Mouse (Mus musculus): ENCODE measurements around the gene Lyzl4. TPM values are rescaled to one million over a fixed set of nuclear protein-coding genes. Genes with fewer than 3 reads are reported as not detected.

The Lyzl4 gene
- total and polyA plus RNA-seq, 2 experiments from 2014 or later, result not detected

DNA sequence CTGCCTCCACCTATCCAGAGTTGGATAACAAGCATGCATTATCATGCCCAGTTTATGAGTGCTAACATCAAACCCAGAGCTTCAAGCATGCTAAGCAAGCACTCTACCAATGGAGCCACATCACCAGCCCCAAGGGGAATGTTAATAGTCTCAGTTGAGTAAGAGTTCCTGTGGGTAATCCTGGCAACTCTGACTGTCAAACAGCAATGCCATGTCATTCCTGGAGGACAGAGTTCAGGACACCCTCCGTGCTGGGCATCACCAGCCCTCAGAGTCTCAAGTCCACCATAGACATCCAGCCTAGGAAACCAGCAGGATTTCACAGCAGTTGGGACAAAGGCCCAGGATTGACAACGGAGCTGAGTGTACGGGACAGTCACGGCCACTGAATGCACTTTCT is 18.7 kb downstream of the Lyzl4 start:
- H3K4me2 ChIP-seq (ENCODE audit: low read depth, low read length, poor library complexity, severe bottlenecking), result no peak overlapping the region
- H3K4me1 ChIP-seq (ENCODE audit: insufficient read depth, low read length), result no peaks in the 10 kb centered on the region
- no peak for DNase-seq (ENCODE audit: low spot score)
- H3K27ac ChIP-seq (ENCODE audit: low read depth, low read length), result no peak overlapping the region
- no peaks in the 10 kb centered on the region for H3K36me3 ChIP-seq (ENCODE audit: insufficient read depth, low read length)
- H3K9me3 ChIP-seq (ENCODE audit: low read length), result no peaks in the 10 kb centered on the region
- TF ChIP-seq CTCF (IDR thresholded peaks at IDR 0.05), result no peak
- no peak overlapping the region for H3K4me3 ChIP-seq (ENCODE audit: low read depth, low read length)
- no peak for ATAC-seq (ENCODE audit: low FRiP score)
- WGBS, result 82% methylated on average over 4 of the region's 4 CpGs
- H3K9ac ChIP-seq (replicated peaks; ENCODE audit: low read length, poor library complexity, severe bottlenecking), result no peak overlapping the region
- no peaks in the 10 kb centered on the region for H3K27me3 ChIP-seq (ENCODE audit: insufficient read depth, low read length)

- 44% methylated on average over 7 of the region's 7 CpGs for WGBS
- no peaks in the 10 kb centered on the region for H3K27me3 ChIP-seq (ENCODE audit: insufficient read depth, low read length)
- no peak for TF ChIP-seq CTCF (IDR thresholded peaks at IDR 0.05)
- no peak overlapping the region for H3K4me2 ChIP-seq (ENCODE audit: low read depth, low read length, poor library complexity, severe bottlenecking)
- H3K4me3 ChIP-seq (ENCODE audit: low read depth, low read length), result no peak overlapping the region
- H3K36me3 ChIP-seq (ENCODE audit: insufficient read depth, low read length), result peaks cover 5% of the 10 kb centered on the region; the same call in 1 of the 2 replicates
- H3K9me3 ChIP-seq (ENCODE audit: low read length), result no peaks in the 10 kb centered on the region
- no peak overlapping the region for H3K27ac ChIP-seq (ENCODE audit: low read depth, low read length)
- H3K4me1 ChIP-seq (ENCODE audit: insufficient read depth, low read length), result no peaks in the 10 kb centered on the region
- ATAC-seq (ENCODE audit: low FRiP score) (no peak), DNase-seq (ENCODE audit: low spot score) (no peak)
- H3K9ac ChIP-seq (replicated peaks; ENCODE audit: low read length, poor library complexity, severe bottlenecking), result no peak overlapping the region
These were observed 22.5 kb downstream of the Lyzl4 start for GRCm38 (mm10) chr9:121619441-121619840.

- Histone ChIP-seq H3K27ac (ENCODE audit: low read depth, low read length) (no peak overlapping the region), H3K4me2 (ENCODE audit: low read depth, low read length, poor library complexity, severe bottlenecking) (no peak overlapping the region), H3K36me3 (ENCODE audit: insufficient read depth, low read length) (peaks cover 8% of the 10 kb centered on the region; the same call in 1 of the 2 replicates), H3K27me3 (ENCODE audit: insufficient read depth, low read length) (no peaks in the 10 kb centered on the region), H3K9me3 (ENCODE audit: low read length) (no peaks in the 10 kb centered on the region), H3K4me1 (ENCODE audit: insufficient read depth, low read length) (no peaks in the 10 kb centered on the region), H3K9ac (replicated peaks; ENCODE audit: low read length, poor library complexity, severe bottlenecking) (no peak overlapping the region), H3K4me3 (ENCODE audit: low read depth, low read length) (no peak overlapping the region)
- WGBS, result 54% methylated on average over 3 of the region's 3 CpGs
- ATAC-seq (ENCODE audit: low FRiP score) (0 out of 2 replicates have a peak, but pooled peaks have one; percentile 23), DNase-seq (ENCODE audit: low spot score) (no peak)
- TF ChIP-seq CTCF (IDR thresholded peaks at IDR 0.05), result peak; percentile 41
These were observed 25.4 kb downstream of the Lyzl4 start for GRCm38 (mm10) chr9:121616471-121616870.

- Histone ChIP-seq H3K27ac (ENCODE audit: low read depth, low read length) (no peak overlapping the region), H3K4me1 (ENCODE audit: insufficient read depth, low read length) (no peaks in the 10 kb centered on the region), H3K9me3 (ENCODE audit: low read length) (no peaks in the 10 kb centered on the region), H3K27me3 (ENCODE audit: insufficient read depth, low read length) (no peaks in the 10 kb centered on the region), H3K4me2 (ENCODE audit: low read depth, low read length, poor library complexity, severe bottlenecking) (no peak overlapping the region), H3K36me3 (ENCODE audit: insufficient read depth, low read length) (peaks cover 8% of the 10 kb centered on the region; the same call in 1 of the 2 replicates), H3K4me3 (ENCODE audit: low read depth, low read length) (no peak overlapping the region), H3K9ac (replicated peaks; ENCODE audit: low read length, poor library complexity, severe bottlenecking) (no peak overlapping the region)
- no peak for ATAC-seq (ENCODE audit: low FRiP score)
- DNase-seq (ENCODE audit: low spot score), result no peak
- TF ChIP-seq CTCF (IDR thresholded peaks at IDR 0.05), result no peak
These were observed 27.6 kb downstream of the Lyzl4 start for GRCm38 (mm10) chr9:121614241-121614757.

DNA sequence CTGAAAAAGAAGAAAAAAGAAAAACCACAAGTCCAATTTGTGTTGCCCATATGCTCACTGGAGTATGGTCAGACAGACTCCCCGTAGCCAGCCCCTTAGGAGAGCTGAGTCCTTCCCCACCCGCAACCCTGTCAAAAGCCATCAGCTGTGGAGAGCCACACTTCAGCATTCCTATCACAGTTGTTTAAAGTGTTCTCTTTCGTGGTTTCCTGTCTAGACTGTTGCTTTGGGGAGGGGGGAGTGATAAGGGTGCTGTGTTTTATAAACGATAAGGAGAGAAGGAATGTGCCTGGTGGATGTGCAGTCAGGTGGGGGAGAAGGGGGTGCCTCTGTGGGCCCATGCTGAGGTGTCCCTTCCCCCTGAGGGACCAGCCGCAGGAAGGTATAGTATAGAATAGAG is 28.7 kb downstream of the Lyzl4 start:
- peaks cover 8% of the 10 kb centered on the region; the same call in 1 of the 2 replicates for H3K36me3 ChIP-seq (ENCODE audit: insufficient read depth, low read length)
- no peaks in the 10 kb centered on the region for H3K9me3 ChIP-seq (ENCODE audit: low read length)
- ATAC-seq (ENCODE audit: low FRiP score) (no peak), DNase-seq (ENCODE audit: low spot score) (no peak)
- WGBS, result 71% methylated on average over 5 of the region's 5 CpGs
- no peak for TF ChIP-seq CTCF (IDR thresholded peaks at IDR 0.05)
- H3K4me3 ChIP-seq (ENCODE audit: low read depth, low read length), result no peak overlapping the region
- H3K27me3 ChIP-seq (ENCODE audit: insufficient read depth, low read length), result no peaks in the 10 kb centered on the region
- no peak overlapping the region for H3K9ac ChIP-seq (replicated peaks; ENCODE audit: low read length, poor library complexity, severe bottlenecking)
- H3K4me2 ChIP-seq (ENCODE audit: low read depth, low read length, poor library complexity, severe bottlenecking), result no peak overlapping the region
- no peaks in the 10 kb centered on the region for H3K4me1 ChIP-seq (ENCODE audit: insufficient read depth, low read length)
- H3K27ac ChIP-seq (ENCODE audit: low read depth, low read length), result no peak overlapping the region

DNA sequence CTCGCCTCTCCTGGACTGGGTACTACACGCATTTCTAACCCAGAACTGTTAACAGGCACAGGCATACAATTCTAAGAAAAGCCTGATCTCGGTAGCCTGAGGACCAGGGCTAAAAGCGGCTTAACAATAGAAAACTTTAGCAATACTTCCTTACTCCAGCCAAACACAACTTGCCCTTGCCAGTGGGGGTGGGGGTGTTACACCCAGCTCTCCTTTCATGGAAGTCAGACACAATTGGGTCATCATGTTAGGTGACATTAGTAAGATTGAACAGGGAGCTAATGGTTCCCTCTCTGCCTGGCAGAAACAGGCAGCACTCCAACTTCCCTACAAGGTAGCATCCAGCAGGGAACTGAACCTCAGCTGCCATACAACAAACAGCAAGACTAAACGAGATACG is 32.5 kb downstream of the Lyzl4 start:
- Histone ChIP-seq H3K4me3 (ENCODE audit: low read depth, low read length) (no peak overlapping the region), H3K4me2 (ENCODE audit: low read depth, low read length, poor library complexity, severe bottlenecking) (no peak overlapping the region), H3K27me3 (ENCODE audit: insufficient read depth, low read length) (no peaks in the 10 kb centered on the region), H3K9me3 (ENCODE audit: low read length) (no peaks in the 10 kb centered on the region), H3K36me3 (ENCODE audit: insufficient read depth, low read length) (peaks cover 3% of the 10 kb centered on the region; the same call in 1 of the 2 replicates), H3K9ac (replicated peaks; ENCODE audit: low read length, poor library complexity, severe bottlenecking) (no peak overlapping the region), H3K27ac (ENCODE audit: low read depth, low read length) (no peak overlapping the region), H3K4me1 (ENCODE audit: insufficient read depth, low read length) (no peaks in the 10 kb centered on the region)
- no peak for TF ChIP-seq CTCF (IDR thresholded peaks at IDR 0.05)
- ATAC-seq (ENCODE audit: low FRiP score) (no peak), DNase-seq (ENCODE audit: low spot score) (no peak)
- 75% methylated on average over 6 of the region's 6 CpGs for WGBS
